Mouse (Mus musculus): ENCODE measurements around the gene Tbc1d2. TPM values are rescaled to one million over a fixed set of nuclear protein-coding genes. Genes with fewer than 3 reads are reported as not detected.
"Not testable (repeated sequence)": the region's sequence is repeated elsewhere in the genome, so short reads cannot be mapped to it uniquely, and the experiment has no call there.

Tbc1d2 gene
- total RNA-seq, 2 experiments from 2014 or later, result 1.6 to 1.8 TPM

- no peak for DNase-seq (ENCODE audit: low spot score in 2 of 2)
Measured at GRCm38 (mm10) chr4:46642924-46643675, 6.9 kb downstream of the Tbc1d2 start.

- no peak for DNase-seq (ENCODE audit: low spot score in 2 of 2)
Measured at GRCm38 (mm10) chr4:46641283-46641682, 8.7 kb downstream of the Tbc1d2 start.

- DNase-seq (ENCODE audit: low spot score in 2 of 2), result no peak
Measured at GRCm38 (mm10) chr4:46639866-46640265, 10.1 kb downstream of the Tbc1d2 start.

- not testable (repeated sequence) for DNase-seq (ENCODE audit: low spot score in 2 of 2)
Measured at GRCm38 (mm10) chr4:46637250-46637649, 12.8 kb downstream of the Tbc1d2 start.

- DNase-seq (ENCODE audit: low spot score in 2 of 2), result no peak
Measured at GRCm38 (mm10) chr4:46635702-46636430, 14.1 kb downstream of the Tbc1d2 start.

GRCm38 (mm10) chr4:46634881-46635280 is 15.1 kb downstream of the Tbc1d2 start:
- DNase-seq (ENCODE audit: low spot score in 2 of 2), result no peak

GRCm38 (mm10) chr4:46633565-46633964 is 16.4 kb downstream of the Tbc1d2 start:
- not testable (repeated sequence) for DNase-seq (ENCODE audit: low spot score in 2 of 2)

- no peak for DNase-seq (ENCODE audit: low spot score in 2 of 2)
Measured at GRCm38 (mm10) chr4:46632465-46632864, 17.5 kb downstream of the Tbc1d2 start.

- DNase-seq (ENCODE audit: low spot score in 2 of 2), result no peak
Measured at GRCm38 (mm10) chr4:46630390-46630789, 19.6 kb downstream of the Tbc1d2 start.

GRCm38 (mm10) chr4:46628873-46629272 is 21.1 kb downstream of the Tbc1d2 start:
- DNase-seq (ENCODE audit: low spot score in 2 of 2), result no peak

- DNase-seq (ENCODE audit: low spot score in 2 of 2), result no peak
Measured at GRCm38 (mm10) chr4:46628081-46628480, 21.9 kb downstream of the Tbc1d2 start.

- DNase-seq (ENCODE audit: low spot score in 2 of 2), result no peak
Measured at GRCm38 (mm10) chr4:46625101-46625500, 24.9 kb downstream of the Tbc1d2 start.

- no peak for DNase-seq (ENCODE audit: low spot score in 2 of 2)
Measured at GRCm38 (mm10) chr4:46623007-46623406, 27.0 kb downstream of the Tbc1d2 start.

- no peak for DNase-seq (ENCODE audit: low spot score in 2 of 2)
Measured at GRCm38 (mm10) chr4:46620946-46621345, 29.1 kb downstream of the Tbc1d2 start.

GRCm38 (mm10) chr4:46620330-46620729 is 29.7 kb downstream of the Tbc1d2 start:
- no peak for DNase-seq (ENCODE audit: low spot score in 2 of 2)

- no peak for DNase-seq (ENCODE audit: low spot score in 2 of 2)
Measured at GRCm38 (mm10) chr4:46618196-46618817, 31.7 kb downstream of the Tbc1d2 start.

- no peak for DNase-seq (ENCODE audit: low spot score in 2 of 2)
Measured at GRCm38 (mm10) chr4:46617408-46617807, 32.6 kb downstream of the Tbc1d2 start.

GRCm38 (mm10) chr4:46614641-46615040 is 35.4 kb downstream of the Tbc1d2 start:
- no peak for DNase-seq (ENCODE audit: low spot score in 2 of 2)

GRCm38 (mm10) chr4:46613618-46614017 is 36.4 kb downstream of the Tbc1d2 start:
- no peak for DNase-seq (ENCODE audit: low spot score in 2 of 2)

GRCm38 (mm10) chr4:46611181-46611580 is 38.8 kb downstream of the Tbc1d2 start:
- peak; percentile 51 to 74 for DNase-seq (ENCODE audit: low spot score in 2 of 2)

GRCm38 (mm10) chr4:46607601-46608000 is 42.4 kb downstream of the Tbc1d2 start:
- no peak for DNase-seq (ENCODE audit: low spot score in 2 of 2)

- no peak for DNase-seq (ENCODE audit: low spot score in 2 of 2)
Measured at GRCm38 (mm10) chr4:46605451-46605850, 44.6 kb downstream of the Tbc1d2 start.

Measured in gastrocnemius, postnatal 4 days (tissue).